Mouse (Mus musculus): ENCODE measurements at regions not wholly inside any gene's neighbourhood (a gene's known extent, or its start where the extent isn't known, plus 50 kb on each side); places are given as distances from the start of the nearest gene placed in this dataset.

GRCm38 (mm10) chr12:112435295-112436110 is 53.7 kb upstream of the A530016L24Rik start:
- WGBS, result 55% methylated on average over 21 of the region's 21 CpGs
- Histone ChIP-seq H3K9ac (no peak overlapping the region), H3K4me2 (replicated peaks) (peak overlapping the region; percentile 11; the same call in 1 of the 2 replicates), H3K9me3 (no peaks in the 10 kb centered on the region), H3K36me3 (no peaks in the 10 kb centered on the region), H3K27ac (peak overlapping the region; percentile 40), H3K4me1 (replicated peaks) (peaks cover 12% of the 10 kb centered on the region), H3K4me3 (replicated peaks) (no peak overlapping the region), H3K27me3 (replicated peaks) (no peaks in the 10 kb centered on the region)
- peak; percentile 57; the same call in 1 of the 2 replicates for ATAC-seq

DNA sequence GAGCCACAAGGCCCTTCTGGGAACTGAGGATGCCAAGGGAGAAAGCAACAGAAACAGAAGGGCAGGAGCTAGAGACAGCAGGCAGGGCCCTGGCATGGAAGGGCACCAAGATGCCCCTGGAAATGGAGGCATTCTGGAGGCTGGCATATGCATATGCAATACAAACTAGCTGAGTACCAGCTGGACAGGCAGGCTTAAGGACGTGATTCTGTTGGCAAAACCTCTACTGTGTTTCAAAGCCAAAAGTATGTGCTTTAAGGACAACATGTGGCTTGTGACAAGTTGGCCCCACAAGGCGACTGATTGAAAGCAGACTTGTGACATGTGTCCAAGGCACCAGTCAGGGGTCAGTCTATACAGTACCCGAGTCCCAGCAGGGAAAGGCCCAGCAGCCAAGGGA is 52.2 kb upstream of the A530016L24Rik start:
- H3K4me2 ChIP-seq (replicated peaks), result no peak overlapping the region
- 67% methylated on average over 3 of the region's 3 CpGs for WGBS
- ATAC-seq, result no peak
- no peak overlapping the region for H3K9ac ChIP-seq
- H3K4me1 ChIP-seq (replicated peaks), result peaks cover 12% of the 10 kb centered on the region
- no peak overlapping the region for H3K27ac ChIP-seq
- no peaks in the 10 kb centered on the region for H3K36me3 ChIP-seq
- H3K4me3 ChIP-seq (replicated peaks), result no peak overlapping the region
- H3K9me3 ChIP-seq, result no peaks in the 10 kb centered on the region
- no peaks in the 10 kb centered on the region for H3K27me3 ChIP-seq (replicated peaks)

GRCm38 (mm10) chr12:112438206-112438605 is 51.0 kb upstream of the A530016L24Rik start:
- H3K27ac ChIP-seq, result no peak overlapping the region
- no peak overlapping the region for H3K9ac ChIP-seq
- no peaks in the 10 kb centered on the region for H3K36me3 ChIP-seq
- no peak overlapping the region for H3K4me2 ChIP-seq (replicated peaks)
- no peaks in the 10 kb centered on the region for H3K9me3 ChIP-seq
- H3K27me3 ChIP-seq (replicated peaks), result no peaks in the 10 kb centered on the region
- peaks cover 12% of the 10 kb centered on the region for H3K4me1 ChIP-seq (replicated peaks)
- H3K4me3 ChIP-seq (replicated peaks), result no peak overlapping the region
- WGBS, result 84% methylated on average over 8 of the region's 8 CpGs
- no peak for ATAC-seq
